Comparison of ENCODE assay signal across 8 mouse cellular contexts in genomic region chr1:43446731-43447601, GRCm38 (mm10). TPM values are rescaled to one million over a fixed set of nuclear protein-coding genes. Genes with fewer than 3 reads are reported as not detected.
DNase-seq lines count a peak whose midpoint lies in the region; ATAC-seq lines count a peak whose summit lies in the region.

No protein-coding gene starts in this region.

- WGBS in forebrain, embryonic 16.5 days = 19% methylated on average over 16 of the region's 16 CpGs
- 19% methylated on average over 16 of the region's 16 CpGs for WGBS in hindbrain, embryonic 14.5 days
- 22% methylated on average over 16 of the region's 16 CpGs for WGBS in midbrain, embryonic 14.5 days
- WGBS in stomach, embryonic 15.5 days = 7% methylated on average over 16 of the region's 16 CpGs

- ATAC-seq in forebrain, embryonic 16.5 days = no peak
- ATAC-seq in hindbrain, embryonic 14.5 days (ENCODE audit: low FRiP score) = 0 out of 2 replicates have a peak, but pooled peaks have one; percentile 4
- no peak for ATAC-seq in midbrain, embryonic 14.5 days (ENCODE audit: low FRiP score, low TSS enrichment)
- ATAC-seq in stomach, embryonic 15.5 days (ENCODE audit: insufficient read depth, low FRiP score, low read depth) = no peak

- peak overlapping the region; percentile 98 for H3K9ac ChIP-seq in forebrain, embryonic 16.5 days (replicated peaks; ENCODE audit: low read depth, low read length)
- peak overlapping the region; percentile 95 for H3K9ac ChIP-seq in hindbrain, embryonic 14.5 days
- H3K9ac ChIP-seq in midbrain, embryonic 14.5 days (replicated peaks; ENCODE audit: low read length) = peak overlapping the region; percentile 98
- peak overlapping the region; percentile 95; the same call in 1 of the 2 replicates for H3K9ac ChIP-seq in stomach, embryonic 15.5 days

- no peaks in the 10 kb centered on the region for H3K9me3 ChIP-seq in forebrain, embryonic 16.5 days (ENCODE audit: control insufficient read depth, low read length)
- no peaks in the 10 kb centered on the region for H3K9me3 ChIP-seq in hindbrain, embryonic 14.5 days (ENCODE audit: control insufficient read depth, low read length)
- H3K9me3 ChIP-seq in midbrain, embryonic 14.5 days (ENCODE audit: control insufficient read depth, low read length) = no peaks in the 10 kb centered on the region
- H3K9me3 ChIP-seq in stomach, embryonic 15.5 days = no peaks in the 10 kb centered on the region

- H3K27ac ChIP-seq in forebrain, embryonic 16.5 days (ENCODE audit: low read length) = peak overlapping the region; percentile 91
- H3K27ac ChIP-seq in hindbrain, embryonic 14.5 days = peak overlapping the region; percentile 91
- H3K27ac ChIP-seq in midbrain, embryonic 14.5 days (replicated peaks; ENCODE audit: low read depth, low read length) = peak overlapping the region; percentile 92
- H3K27ac ChIP-seq in stomach, embryonic 15.5 days = peak overlapping the region; percentile 92

- intact Hi-C loops in left cerebral cortex, postnatal 25 days (cut with DNase I) = loop anchor here (5.0 to 10.0 kb wide), 4 partner anchors 90 to 288 kb away; partner anchors contain the start of gene 1500015O10Rik

- H3K4me1 ChIP-seq in forebrain, embryonic 16.5 days (replicated peaks; ENCODE audit: control insufficient read depth, insufficient read depth, low read length) = peaks cover 28% of the 10 kb centered on the region
- peaks cover 32% of the 10 kb centered on the region for H3K4me1 ChIP-seq in hindbrain, embryonic 14.5 days (replicated peaks; ENCODE audit: control insufficient read depth, insufficient read depth, low read length)
- peaks cover 14% of the 10 kb centered on the region for H3K4me1 ChIP-seq in midbrain, embryonic 14.5 days (ENCODE audit: control insufficient read depth, insufficient read depth, low read length)
- H3K4me1 ChIP-seq in stomach, embryonic 15.5 days = peaks cover 26% of the 10 kb centered on the region; the same call in 1 of the 2 replicates

- peak overlapping the region; percentile 89 for H3K4me2 ChIP-seq in forebrain, embryonic 16.5 days (ENCODE audit: low read length)
- peak overlapping the region; percentile 86 for H3K4me2 ChIP-seq in hindbrain, embryonic 14.5 days (replicated peaks)
- H3K4me2 ChIP-seq in midbrain, embryonic 14.5 days (ENCODE audit: low read length) = peak overlapping the region; percentile 90
- peak overlapping the region; percentile 83 for H3K4me2 ChIP-seq in stomach, embryonic 15.5 days

- no peaks in the 10 kb centered on the region for H3K27me3 ChIP-seq in forebrain, embryonic 16.5 days (replicated peaks; ENCODE audit: control insufficient read depth, insufficient read depth, low read length)
- no peaks in the 10 kb centered on the region for H3K27me3 ChIP-seq in hindbrain, embryonic 14.5 days (ENCODE audit: control insufficient read depth, insufficient read depth, low read length)
- H3K27me3 ChIP-seq in midbrain, embryonic 14.5 days (ENCODE audit: control insufficient read depth, insufficient read depth, low read length) = no peaks in the 10 kb centered on the region
- no peaks in the 10 kb centered on the region for H3K27me3 ChIP-seq in stomach, embryonic 15.5 days (replicated peaks)

- no peaks in the 10 kb centered on the region for H3K36me3 ChIP-seq in forebrain, embryonic 16.5 days (ENCODE audit: control insufficient read depth, insufficient read depth)
- no peaks in the 10 kb centered on the region for H3K36me3 ChIP-seq in hindbrain, embryonic 14.5 days (replicated peaks; ENCODE audit: control insufficient read depth, insufficient read depth)
- no peaks in the 10 kb centered on the region for H3K36me3 ChIP-seq in midbrain, embryonic 14.5 days (ENCODE audit: control insufficient read depth, insufficient read depth, low read length)
- no peaks in the 10 kb centered on the region for H3K36me3 ChIP-seq in stomach, embryonic 15.5 days

- H3K4me3 ChIP-seq in forebrain, embryonic 16.5 days (replicated peaks; ENCODE audit: low read length) = peak overlapping the region; percentile 98
- peak overlapping the region; percentile 94 for H3K4me3 ChIP-seq in hindbrain, embryonic 14.5 days (replicated peaks; ENCODE audit: low read length)
- H3K4me3 ChIP-seq in midbrain, embryonic 14.5 days (replicated peaks; ENCODE audit: low read depth, low read length) = peak overlapping the region; percentile 99
- H3K4me3 ChIP-seq in stomach, embryonic 15.5 days (replicated peaks) = peak overlapping the region; percentile 93

- DNase-seq in NIH3T3 (ENCODE audit: low read depth) (peak; percentile 65), liver (peak; percentile 82)
- DNase-seq in cerebellum, adult 11-12 months = peak; percentile 81
- DNase-seq in hindbrain, embryonic 14.5 days (ENCODE audit: low spot score) = peak; percentile 44
- DNase-seq in midbrain, embryonic 14.5 days = peak; percentile 46
- no peak for DNase-seq in left cerebral cortex, postnatal 25 days (ENCODE audit: low spot score in 2 of 2)

RNA-seq across cellular contexts. Expression of gene Nck2, which starts 2.6 kb away (rescaled TPM):
- polyA plus RNA-seq in forebrain, embryonic 16.5 days (2015; fragmentation: Nextera tagmentation; extraction: Ambion mirVana) = 53.4 and 58.3 TPM in 2 replicates
- 37.9 and 40.4 TPM in 2 replicates for polyA plus RNA-seq in hindbrain, embryonic 14.5 days (2014; fragmentation: Nextera tagmentation; extraction: Ambion mirVana)
- 37.9 and 38.8 TPM in 2 replicates for polyA plus RNA-seq in midbrain, embryonic 14.5 days (2014; fragmentation: Nextera tagmentation; extraction: Ambion mirVana)
- 41.3 and 42.2 TPM in 2 replicates for polyA plus RNA-seq in stomach, embryonic 15.5 days (2015; fragmentation: Nextera tagmentation; extraction: Ambion mirVana)
- total RNA-seq in left cerebral cortex, postnatal 25 days (2021) = 10 to 100 TPM; 34.1 to 39.3 TPM

Comparison
In these comparisons a context has a peak if more than half of its experiments do, and no peak if none do; other contexts are left out.
1. DNase-seq: peak in NIH3T3 (single experiment), cerebellum, adult 11-12 months (single experiment), hindbrain, embryonic 14.5 days (single experiment), liver (single experiment) and midbrain, embryonic 14.5 days (single experiment); none in left cerebral cortex, postnatal 25 days (0 of 2).
2. Peak in every context shown above with its lines, with median percentiles within 50 percentile points of each other: H3K27ac ChIP-seq, H3K4me2 ChIP-seq, H3K4me3 ChIP-seq and H3K9ac ChIP-seq.